Mouse (Mus musculus) liver, postnatal 0 days (tissue): ENCODE results near the gene Cdk12.

ENCODE experiments used
- CTCF ChIP-seq: sonication (generic); IDR thresholded peaks from 2 replicates; pipeline ENCODE4 v1.5.1; 2016; ENCODE audit warnings: antibody characterized with exemption, low read depth
- EP300 ChIP-seq: IDR thresholded peaks from 2 replicates; pipeline ENCODE4 v1.6.1; 2016; ENCODE audit warnings: antibody characterized with exemption, low read depth, mild to moderate bottlenecking

- TF ChIP-seq CTCF (no peak), EP300 (peak; percentile 89)
These were observed 41.6 kb downstream of the Cdk12 start for GRCm38 (mm10) chr11:98244415-98244814.
